Mouse (Mus musculus): ENCODE results near the gene Xylt1. TPM values are rescaled to one million over a fixed set of nuclear protein-coding genes. Genes with fewer than 3 reads are reported as not detected.

Xylt1 gene
- polyA plus RNA-seq, 1 experiment, result 21.9 TPM

GRCm38 (mm10) chr7:117588426-117588825 lies 207.6 kb downstream of the Xylt1 start:
- DNase-seq (ENCODE audit: extremely low spot score in 1 of 2, low spot score in 1 of 2), result no peak

- no peak for DNase-seq (ENCODE audit: extremely low spot score in 1 of 2, low spot score in 1 of 2)
These were observed 208.6 kb downstream of the Xylt1 start for GRCm38 (mm10) chr7:117589359-117589758.

GRCm38 (mm10) chr7:117589820-117590219 lies 209.0 kb downstream of the Xylt1 start:
- no peak for DNase-seq (ENCODE audit: extremely low spot score in 1 of 2, low spot score in 1 of 2)

- no peak for DNase-seq (ENCODE audit: extremely low spot score in 1 of 2, low spot score in 1 of 2)
These were observed 213.4 kb downstream of the Xylt1 start for GRCm38 (mm10) chr7:117594191-117594590.

- peak; percentile 62 to 75 for DNase-seq (ENCODE audit: extremely low spot score in 1 of 2, low spot score in 1 of 2)
These were observed 214.4 kb downstream of the Xylt1 start for GRCm38 (mm10) chr7:117595029-117595695.

GRCm38 (mm10) chr7:117600443-117600842 lies 219.7 kb downstream of the Xylt1 start:
- DNase-seq (ENCODE audit: extremely low spot score in 1 of 2, low spot score in 1 of 2), result no peak

- no peak for DNase-seq (ENCODE audit: extremely low spot score in 1 of 2, low spot score in 1 of 2)
These were observed 229.7 kb downstream of the Xylt1 start for GRCm38 (mm10) chr7:117610439-117610838.

GRCm38 (mm10) chr7:117612788-117613473 lies 232.2 kb downstream of the Xylt1 start:
- DNase-seq (ENCODE audit: extremely low spot score in 1 of 2, low spot score in 1 of 2), result no peak

DNA sequence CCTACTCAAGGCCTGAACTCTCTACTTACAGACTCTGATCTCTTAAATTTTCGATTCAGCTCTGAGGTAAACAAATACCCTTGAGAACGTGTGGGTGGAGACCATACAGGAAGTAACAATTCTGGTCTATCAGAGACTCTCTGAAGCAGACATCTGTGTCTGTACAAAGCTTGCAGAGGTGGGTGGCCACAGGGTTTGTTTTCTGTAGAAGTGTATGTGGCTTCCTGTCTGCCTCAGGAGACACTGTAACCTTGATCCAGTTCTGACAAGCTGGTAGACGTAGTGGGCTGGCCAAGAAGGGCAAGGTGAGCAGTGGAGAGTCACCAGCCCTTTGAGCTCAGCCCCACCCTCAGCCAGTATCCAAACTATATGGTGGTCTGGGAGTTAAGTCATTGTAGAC lies 233.0 kb downstream of the Xylt1 start:
- no peak for DNase-seq (ENCODE audit: extremely low spot score in 1 of 2, low spot score in 1 of 2)

DNA sequence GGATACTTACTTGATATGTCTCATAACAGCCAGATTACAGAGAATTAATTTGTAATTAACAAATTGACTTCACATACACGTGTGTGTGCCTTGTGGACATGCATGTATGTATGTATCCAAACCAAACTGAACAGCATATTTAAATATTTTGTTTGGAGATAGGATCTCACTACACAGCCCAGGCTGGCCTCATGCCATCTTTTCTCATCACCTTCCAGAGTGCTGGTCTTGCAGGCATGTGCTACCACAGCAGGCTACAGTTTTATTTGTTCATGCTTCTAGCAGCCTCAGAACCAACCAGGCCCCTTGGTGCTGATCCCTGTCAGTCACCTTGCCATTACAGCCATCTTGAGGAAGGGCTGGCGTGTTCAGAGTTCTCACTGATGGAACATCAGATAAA lies 233.6 kb downstream of the Xylt1 start:
- DNase-seq (ENCODE audit: extremely low spot score in 1 of 2, low spot score in 1 of 2), result no peak

DNA sequence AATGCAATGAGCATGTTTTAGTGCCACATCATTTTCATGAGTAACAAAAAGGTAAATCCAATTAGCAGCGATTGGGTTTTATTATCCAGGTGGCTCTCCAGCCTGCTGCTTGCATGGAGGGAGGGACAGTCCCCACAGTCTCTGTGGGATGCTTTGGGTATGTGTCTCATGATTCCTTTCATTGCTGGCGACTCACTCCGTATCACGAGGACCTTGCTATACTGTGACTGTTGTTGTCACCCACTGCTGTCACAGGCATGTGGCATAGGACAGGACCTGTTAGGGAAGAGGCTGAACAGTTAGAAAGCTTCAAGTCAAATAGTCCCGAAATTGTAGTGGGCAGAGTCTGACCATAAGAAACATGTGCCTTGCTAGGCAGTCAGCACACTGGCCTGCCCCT lies 234.1 kb downstream of the Xylt1 start:
- DNase-seq (ENCODE audit: extremely low spot score in 1 of 2, low spot score in 1 of 2), result no peak

GRCm38 (mm10) chr7:117616277-117616676 lies 235.5 kb downstream of the Xylt1 start:
- DNase-seq (ENCODE audit: extremely low spot score in 1 of 2, low spot score in 1 of 2), result no peak

DNA sequence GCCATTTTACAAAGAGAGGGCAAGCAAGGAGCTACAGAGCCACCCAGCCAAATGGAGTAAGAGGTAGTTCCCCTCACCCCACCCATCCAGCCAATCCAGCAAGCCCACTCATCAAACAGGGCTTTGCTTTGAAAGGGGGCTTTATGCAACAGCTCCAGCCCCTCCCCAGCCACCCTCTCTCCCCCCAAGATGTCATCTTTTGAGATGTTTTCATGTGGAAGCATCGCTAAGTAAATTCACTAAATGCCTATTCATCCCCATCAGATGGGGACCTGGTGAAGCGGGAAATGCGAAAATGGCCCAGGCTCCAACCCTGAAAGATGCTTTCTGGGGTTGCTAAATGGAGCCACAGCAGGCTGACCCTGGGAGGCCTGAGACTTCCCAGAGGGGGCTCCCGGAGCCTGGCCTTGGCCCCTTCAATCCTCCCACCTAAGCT lies 238.0 kb downstream of the Xylt1 start:
- DNase-seq (ENCODE audit: extremely low spot score in 1 of 2, low spot score in 1 of 2), result no peak

- no peak for DNase-seq (ENCODE audit: extremely low spot score in 1 of 2, low spot score in 1 of 2)
These were observed 240.8 kb downstream of the Xylt1 start for GRCm38 (mm10) chr7:117621566-117621965.

GRCm38 (mm10) chr7:117622769-117623168 lies 242.0 kb downstream of the Xylt1 start:
- peak in 1 of 2 experiments; percentile 42 for DNase-seq (ENCODE audit: extremely low spot score in 1 of 2, low spot score in 1 of 2)

GRCm38 (mm10) chr7:117628791-117629190 lies 248.0 kb downstream of the Xylt1 start:
- no peak for DNase-seq (ENCODE audit: extremely low spot score in 1 of 2, low spot score in 1 of 2)

GRCm38 (mm10) chr7:117630657-117631056 lies 249.9 kb downstream of the Xylt1 start:
- DNase-seq (ENCODE audit: extremely low spot score in 1 of 2, low spot score in 1 of 2), result peak in 1 of 2 experiments; percentile 36

GRCm38 (mm10) chr7:117635584-117635983 lies 254.8 kb downstream of the Xylt1 start:
- no peak for DNase-seq (ENCODE audit: extremely low spot score in 1 of 2, low spot score in 1 of 2)

GRCm38 (mm10) chr7:117636713-117637112 lies 255.9 kb downstream of the Xylt1 start:
- DNase-seq (ENCODE audit: extremely low spot score in 1 of 2, low spot score in 1 of 2), result no peak

- DNase-seq (ENCODE audit: extremely low spot score in 1 of 2, low spot score in 1 of 2), result no peak
These were observed 257.2 kb downstream of the Xylt1 start for GRCm38 (mm10) chr7:117637997-117638396.

GRCm38 (mm10) chr7:117652637-117653036 lies 271.9 kb downstream of the Xylt1 start:
- no peak for DNase-seq (ENCODE audit: extremely low spot score in 1 of 2, low spot score in 1 of 2)

DNA sequence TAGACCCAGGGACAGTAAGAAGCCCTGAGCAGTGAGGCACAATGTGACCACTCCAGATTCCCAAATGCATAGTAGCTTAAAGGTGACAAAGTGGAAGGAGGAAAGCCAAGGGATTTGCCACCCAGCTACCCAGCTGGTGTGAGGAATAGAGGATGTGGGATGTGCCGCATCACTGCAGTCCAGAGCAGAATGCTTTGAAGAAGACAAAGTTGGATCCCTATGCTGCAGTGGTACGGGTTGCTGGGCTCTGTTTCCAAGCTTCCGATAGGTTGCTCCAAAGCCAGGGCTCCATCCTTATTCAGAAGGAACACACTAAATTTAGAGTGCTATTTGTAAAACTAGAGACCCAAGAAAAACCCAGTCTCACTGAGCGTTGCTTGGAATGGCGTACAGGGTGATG lies 275.0 kb downstream of the Xylt1 start:
- no peak for DNase-seq (ENCODE audit: extremely low spot score in 1 of 2, low spot score in 1 of 2)
